Mouse (Mus musculus) left cerebral cortex, postnatal 14 days (tissue): ENCODE data around the gene B4galt4. TPM values are rescaled to one million over a fixed set of nuclear protein-coding genes. Genes with fewer than 3 reads are reported as not detected.

Source experiments
- DNase-seq, 2 experiments: peaks; one replicate each; pipeline ENCODE4 v3.0.0; 2021 to 2022; ENCODE audit warnings: low spot score in 2 of 2, mixed read lengths in 1 of 2
- intact Hi-C: fragments of 180-260 bp; cut with DNase I; formaldehyde crosslinking; loops from one replicate; pipeline ENCODE4 v1.15.1; 2025
- total RNA-seq, 2 experiments: library from RNA; stranded (reverse); gene quantifications; 2 replicates each; pipeline ENCODE4 v1.2.3; 2021

The B4galt4 gene
- total RNA-seq, 2 experiments from 2014 or later: 20.6 to 23.5 TPM

GRCm38 (mm10) chr16:38761972-38762371 is 19.9 kb downstream of the B4galt4 start:
- intact Hi-C loops: no loop called here
- no peak for DNase-seq

DNA sequence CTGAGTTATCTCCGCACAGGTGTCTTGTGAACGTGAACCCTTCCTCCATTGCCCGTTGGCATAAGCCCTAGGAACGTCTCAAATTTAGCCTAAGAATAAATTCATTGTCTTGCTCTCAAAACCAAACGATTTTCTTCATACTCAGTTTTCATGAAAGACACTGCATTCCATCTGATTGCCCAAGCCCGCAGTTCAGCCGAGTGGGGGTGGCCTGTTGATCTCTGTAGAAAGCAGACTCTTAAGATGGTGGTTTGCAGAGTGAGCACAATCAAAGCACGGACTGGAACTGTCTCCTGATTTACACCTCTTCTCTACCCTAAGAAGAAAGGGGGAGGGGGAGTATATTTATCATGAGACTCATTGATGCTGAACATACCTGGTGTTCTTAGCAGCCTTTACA is 20.3 kb downstream of the B4galt4 start:
- no peak for DNase-seq
- intact Hi-C loops: no loop called here

DNA sequence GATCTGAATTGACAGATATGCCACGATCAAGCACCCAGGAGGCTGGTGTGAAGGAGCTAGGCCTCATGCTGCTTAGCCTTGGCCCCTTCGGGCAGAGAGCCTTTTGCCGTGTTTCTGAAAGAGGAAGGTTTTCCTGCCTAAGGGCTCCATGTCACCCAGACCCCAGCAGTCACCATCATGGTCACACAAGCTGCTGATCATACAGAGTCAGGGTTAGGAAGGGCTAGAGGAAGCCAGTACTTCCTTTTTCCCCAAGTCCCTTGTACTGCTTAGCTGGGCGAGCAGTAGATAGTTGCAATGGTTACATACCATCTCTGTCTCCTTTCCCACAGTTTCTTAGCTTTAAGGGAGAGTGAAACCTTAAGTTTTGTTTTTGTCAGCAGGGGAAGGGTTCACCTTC is 21.4 kb downstream of the B4galt4 start:
- intact Hi-C loops: no loop called here

DNA sequence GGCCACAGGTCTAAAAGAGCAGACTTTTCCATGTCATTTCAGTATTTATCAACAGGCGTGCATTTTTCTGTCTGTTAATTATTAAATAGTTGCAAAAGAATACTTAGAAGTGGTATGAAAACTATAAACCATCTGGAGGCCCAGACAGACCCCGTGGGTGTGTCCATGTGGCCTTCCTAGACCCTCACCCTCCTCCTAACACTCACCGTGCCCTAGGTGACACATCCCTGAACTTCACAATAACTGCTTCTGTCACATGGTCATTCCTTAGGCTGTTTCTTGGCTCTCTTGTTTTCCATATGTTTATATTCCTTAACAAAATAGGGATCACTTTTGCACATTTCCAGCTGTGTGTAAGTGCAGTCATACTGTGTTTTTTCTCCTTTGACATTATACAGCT is 24.6 kb downstream of the B4galt4 start:
- no peak for DNase-seq
- intact Hi-C loops: no loop called here

More for the DNA sequence above, 21.4 kb downstream of the B4galt4 start:
- DNase-seq: no peak

GRCm38 (mm10) chr16:38767761-38768160 is 25.7 kb downstream of the B4galt4 start:
- intact Hi-C loops: no loop called here
- peak; percentile 36 to 52 for DNase-seq

DNA sequence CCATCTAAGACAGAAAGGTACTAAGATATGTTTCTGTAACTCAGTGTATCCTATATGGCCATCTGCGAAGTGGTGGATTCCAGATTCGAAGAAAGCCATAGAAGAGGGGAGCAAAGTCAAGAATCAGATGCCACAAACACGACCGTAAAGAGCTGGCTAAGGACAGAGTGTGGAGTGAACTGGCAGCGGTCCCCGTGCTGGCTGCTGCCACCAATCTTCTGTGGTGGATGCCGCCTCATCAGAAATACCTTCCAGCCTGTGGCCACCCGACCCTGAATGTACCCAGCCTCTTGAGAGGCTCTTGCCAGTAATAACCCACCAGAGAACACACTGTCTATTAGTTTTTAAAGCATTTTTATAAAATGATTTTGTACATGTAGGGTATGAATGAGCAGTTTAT is 26.3 kb downstream of the B4galt4 start:
- intact Hi-C loops: no loop called here

GRCm38 (mm10) chr16:38769529-38769928 is 27.5 kb downstream of the B4galt4 start:
- DNase-seq: no peak
- intact Hi-C loops: no loop called here

More for the DNA sequence above, 26.3 kb downstream of the B4galt4 start:
- DNase-seq: no peak

- no peak for DNase-seq
- intact Hi-C loops: no loop called here
Observed at GRCm38 (mm10) chr16:38771145-38771544, 29.1 kb downstream of the B4galt4 start.

- no peak for DNase-seq
- intact Hi-C loops: no loop called here
Observed at GRCm38 (mm10) chr16:38772906-38773496, 30.9 kb downstream of the B4galt4 start.

GRCm38 (mm10) chr16:38774964-38775746 is 33.1 kb downstream of the B4galt4 start:
- intact Hi-C loops: no loop called here

DNA sequence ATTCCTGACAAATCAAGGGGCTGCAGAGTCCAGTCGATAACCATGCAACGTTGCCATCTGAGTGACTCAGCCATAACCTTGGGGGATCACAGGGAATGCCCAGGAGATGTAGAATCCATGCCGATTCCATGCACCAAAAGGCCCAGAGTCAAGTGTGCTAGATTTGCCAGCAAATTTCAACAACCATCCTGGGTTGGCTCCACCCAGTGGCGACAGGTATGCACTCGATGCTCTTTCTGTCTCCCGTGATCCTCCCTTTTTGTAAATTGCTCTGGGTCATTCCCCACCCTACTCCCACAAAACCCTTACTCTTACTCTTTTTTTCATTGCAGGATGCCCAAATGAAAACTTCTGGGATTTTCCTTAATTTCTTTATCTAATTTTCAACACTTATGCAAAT is 34.3 kb downstream of the B4galt4 start:
- intact Hi-C loops: no loop called here
- no peak for DNase-seq

More at GRCm38 (mm10) chr16:38774964-38775746, 33.1 kb downstream of the B4galt4 start:
- DNase-seq: no peak

DNA sequence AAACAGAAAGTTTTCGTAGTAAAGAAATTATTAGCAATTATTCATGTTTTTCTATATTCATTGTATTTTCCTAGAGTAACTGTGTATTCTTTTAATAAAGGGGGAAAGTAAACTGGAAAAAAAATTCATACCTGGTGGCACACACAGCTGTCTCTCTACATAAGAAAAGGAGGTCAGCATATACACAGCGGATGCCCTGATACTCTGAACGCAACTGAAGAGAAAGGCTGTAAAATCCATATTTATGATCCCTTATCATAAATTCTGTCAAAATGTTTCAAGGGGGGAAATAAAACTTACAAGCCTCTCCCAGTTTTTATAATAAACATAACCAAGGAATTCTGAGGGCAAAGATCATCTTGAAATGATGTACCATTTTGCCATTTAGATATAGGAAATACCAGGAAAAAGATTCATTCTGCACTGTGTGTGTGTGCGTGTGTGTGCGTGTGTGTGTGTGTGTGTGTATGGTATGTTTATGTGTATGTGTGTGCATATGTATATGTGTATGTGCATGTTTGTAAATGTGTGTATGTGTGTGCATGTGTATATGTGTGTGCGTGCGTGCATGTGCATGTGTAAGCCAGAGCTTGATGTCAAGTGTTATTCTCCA is 39.0 kb downstream of the B4galt4 start:
- intact Hi-C loops: no loop called here

GRCm38 (mm10) chr16:38781946-38782345 is 39.9 kb downstream of the B4galt4 start:
- no peak for DNase-seq
- intact Hi-C loops: no loop called here

More for the DNA sequence above, 39.0 kb downstream of the B4galt4 start:
- no peak for DNase-seq

GRCm38 (mm10) chr16:38782524-38783067 is 40.5 kb downstream of the B4galt4 start:
- DNase-seq: no peak
- intact Hi-C loops: no loop called here

- no peak for DNase-seq
- intact Hi-C loops: no loop called here
Observed at GRCm38 (mm10) chr16:38785301-38785700, 43.2 kb downstream of the B4galt4 start.

DNA sequence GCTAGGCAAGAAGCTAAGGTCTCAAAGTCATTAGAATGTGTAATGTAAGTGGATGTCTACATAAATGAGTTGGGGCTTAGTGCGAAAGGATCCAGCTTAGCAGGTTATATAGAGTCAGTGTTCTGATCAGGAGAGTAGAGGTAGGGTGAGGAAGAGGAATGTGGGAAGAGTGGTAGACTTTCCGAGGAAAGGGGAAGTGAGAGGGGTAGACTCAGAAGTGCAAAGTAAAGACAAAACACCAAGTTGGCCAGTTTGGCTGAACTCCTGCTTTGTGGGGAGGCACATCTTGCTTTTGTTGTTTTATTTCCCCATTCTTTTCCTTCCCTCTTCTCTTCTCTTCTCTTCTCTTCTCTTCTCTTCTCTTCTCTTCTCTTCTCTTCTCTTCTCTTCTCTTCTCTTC is 47.0 kb downstream of the B4galt4 start:
- DNase-seq: no peak
- intact Hi-C loops: no loop called here

DNA sequence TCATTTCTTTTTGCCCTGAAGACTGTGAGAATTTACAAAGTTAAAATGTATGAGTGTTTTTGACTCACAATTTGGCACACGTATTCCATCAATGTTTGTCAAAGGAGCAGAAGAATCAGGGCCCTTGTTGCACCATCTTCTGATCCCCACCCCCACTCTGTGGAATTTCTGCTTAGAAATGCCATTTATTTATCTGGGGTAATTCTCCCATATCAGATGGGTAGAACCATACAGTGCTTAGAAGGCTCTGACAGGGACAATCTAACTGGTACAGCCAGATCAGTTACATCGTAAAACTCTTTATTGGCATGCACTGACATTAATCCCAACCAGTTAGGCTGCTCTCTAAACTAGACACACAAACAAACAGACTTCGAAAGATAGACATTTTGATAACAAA is 47.9 kb downstream of the B4galt4 start:
- DNase-seq: no peak
- intact Hi-C loops: no loop called here

DNA sequence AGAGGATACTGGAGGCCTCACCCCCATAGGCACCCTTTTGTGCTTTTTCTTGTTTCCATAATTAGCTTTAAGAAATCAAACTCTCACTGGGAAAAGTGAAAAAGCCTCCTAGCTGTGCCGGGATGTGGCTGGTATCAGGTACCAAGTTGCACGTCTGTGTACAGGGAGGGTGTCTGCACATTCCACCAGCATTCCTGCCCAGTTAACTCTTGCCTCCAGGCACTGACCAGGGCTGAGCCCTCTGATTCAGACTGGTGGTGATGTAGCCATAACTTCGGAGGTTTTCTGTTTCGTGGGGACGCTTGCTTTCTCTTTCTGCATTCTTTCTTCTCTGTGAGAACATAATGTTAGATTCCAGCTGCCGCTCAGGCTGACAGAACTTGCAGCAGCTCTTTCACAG is 51.1 kb downstream of the B4galt4 start:
- intact Hi-C loops: no loop called here
- no peak for DNase-seq

- intact Hi-C loops: no loop called here
- no peak for DNase-seq
Observed at GRCm38 (mm10) chr16:38798957-38799450, 56.9 kb downstream of the B4galt4 start.

DNA sequence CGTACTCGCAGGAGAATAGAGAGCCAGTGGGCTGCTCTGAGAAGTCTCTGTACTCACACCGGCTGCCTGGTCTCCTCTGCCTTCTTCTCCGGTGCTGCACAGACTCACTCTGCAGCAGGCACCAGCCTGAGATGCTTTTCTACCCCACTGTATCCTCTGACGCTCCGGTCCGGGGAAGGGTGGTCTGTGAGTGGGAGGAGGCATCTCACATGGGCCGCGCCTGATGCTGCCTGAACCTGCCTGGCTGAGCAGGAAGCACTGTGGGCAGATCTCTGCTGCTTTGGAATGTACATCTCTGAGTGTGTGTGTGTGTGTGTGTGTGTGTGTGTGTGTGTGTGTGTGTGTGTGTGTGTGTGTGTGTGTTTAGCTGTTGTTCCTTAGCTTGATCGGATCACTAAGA is 58.0 kb downstream of the B4galt4 start, which contains the start of gene Upk1b:
Gene Upk1b (minus strand): TSS at position 238 of the 400 bp plus-strand sequence.
- intact Hi-C loops: no loop called here
- no peak for DNase-seq
